Mouse (Mus musculus) bone marrow, adult 2 months (tissue): Measurements from ENCODE around the gene Rps16.

Source experiments
- CTCF ChIP-seq: fragments of 200-500 bp; IDR thresholded peaks from 2 replicates; pipeline ENCODE4 v1.5.1; 2011; ENCODE audit warnings: low read length, control low read depth; ENCODE audit not compliant: control insufficient read depth, insufficient read depth
- POLR2A ChIP-seq: fragments of 200-500 bp; IDR thresholded peaks from 2 replicates; pipeline ENCODE4 v1.6.1; 2011; ENCODE audit warnings: low read depth, mild to moderate bottlenecking, control low read depth, low read length, borderline replicate concordance; ENCODE audit not compliant: control insufficient read depth

- TF ChIP-seq POLR2A (no peak), CTCF (no peak)
Observed at GRCm38 (mm10) chr7:28398000-28398399, 47.5 kb downstream of the Rps16 start.
